Mouse (Mus musculus) neural tube, embryonic 15.5 days (tissue): ENCODE results near the gene Phospho1. TPM values are rescaled to one million over a fixed set of nuclear protein-coding genes. Genes with fewer than 3 reads are reported as not detected.

ENCODE experiments used
- ATAC-seq: fragments of 200-750 bp; cut with Nextera tagmentation; 2 replicates; pipeline ENCODE4 v1.8.0; 2017; ENCODE audit warnings: mild to moderate bottlenecking, moderate TSS enrichment, moderate library complexity; ENCODE audit not compliant: low FRiP score
- H3K27ac ChIP-seq: fragments of 300-500 bp; sonication (generic); replicated peaks from 2 replicates; pipeline ENCODE4 v1.5.1; 2015; ENCODE audit warnings: mild to moderate bottlenecking, inconsistent platforms
- H3K27me3 ChIP-seq: fragments of 300-500 bp; sonication (generic); replicated peaks from 2 replicates; pipeline ENCODE4 v1.6.1; 2015; ENCODE audit warnings: inconsistent platforms
- H3K36me3 ChIP-seq: fragments of 300-500 bp; sonication (generic); 2 replicates; pipeline ENCODE4 v1.6.1; 2015; ENCODE audit warnings: inconsistent platforms
- H3K4me1 ChIP-seq: fragments of 300-500 bp; sonication (generic); 2 replicates; pipeline ENCODE4 v1.6.1; 2015; ENCODE audit warnings: inconsistent platforms
- H3K4me2 ChIP-seq: fragments of 300-500 bp; sonication (generic); 2 replicates; pipeline ENCODE4 v1.6.1; 2015; ENCODE audit warnings: inconsistent platforms, mild to moderate bottlenecking, moderate library complexity
- H3K4me3 ChIP-seq: fragments of 300-500 bp; sonication (generic); replicated peaks from 2 replicates; pipeline ENCODE4 v1.5.1; 2015; ENCODE audit warnings: mild to moderate bottlenecking, inconsistent platforms
- H3K9ac ChIP-seq: fragments of 300-500 bp; sonication (generic); replicated peaks from 2 replicates; pipeline ENCODE4 v1.6.1; 2015; ENCODE audit warnings: mild to moderate bottlenecking, inconsistent platforms
- H3K9me3 ChIP-seq: fragments of 300-500 bp; sonication (generic); replicated peaks from 2 replicates; pipeline ENCODE4 v1.6.1; 2016; ENCODE audit warnings: inconsistent platforms
- WGBS: fragments of 180-500 bp; shearing (Covaris S2); methylation state at CpG from one replicate; pipeline ENCODE4 v1.1.7; 2015; ENCODE audit warnings: mixed read lengths; 5-methylcytosine and 5-hydroxymethylcytosine counted together
- polyA plus RNA-seq: library from polyadenylated mRNA; unstranded; fragments of >200 nt; fragmentation: Nextera tagmentation; extraction: Ambion mirVana; gene quantifications from 2 replicates; pipeline ENCODE4 v1.2.1, GENCODE M21; 2015

Phospho1 gene
- polyA plus RNA-seq, 1 experiment from 2014 or later: 0.64 TPM

DNA sequence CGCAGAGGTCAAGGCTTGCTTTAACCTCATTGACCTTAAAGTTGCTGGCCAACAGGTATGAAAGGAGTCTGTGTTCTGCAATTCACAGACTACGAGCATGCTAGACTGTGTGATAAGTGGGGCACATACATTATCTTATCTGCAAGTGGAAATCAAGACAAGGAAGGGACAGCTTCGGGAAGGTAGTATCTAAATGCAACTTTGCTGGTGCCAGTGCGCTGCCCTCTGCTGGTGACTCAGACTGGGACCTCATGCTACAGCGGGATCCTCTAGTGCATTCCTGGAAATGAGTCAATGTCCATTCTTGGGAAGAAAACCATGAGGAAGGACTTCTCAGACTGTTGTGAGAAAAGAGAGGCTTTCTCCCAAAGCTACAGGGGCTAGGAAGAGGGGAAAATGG is 29.4 kb downstream of the Phospho1 start:
- Histone ChIP-seq H3K4me3 (no peak overlapping the region), H3K4me1 (peaks cover 9% of the 10 kb centered on the region), H3K9ac (no peak overlapping the region), H3K36me3 (no peaks in the 10 kb centered on the region), H3K27me3 (peaks cover 11% of the 10 kb centered on the region; the same call in 1 of the 2 replicates), H3K4me2 (no peak overlapping the region), H3K9me3 (no peaks in the 10 kb centered on the region), H3K27ac (no peak overlapping the region)
- 61% methylated on average over 5 of the region's 5 CpGs for WGBS
- ATAC-seq: no peak

DNA sequence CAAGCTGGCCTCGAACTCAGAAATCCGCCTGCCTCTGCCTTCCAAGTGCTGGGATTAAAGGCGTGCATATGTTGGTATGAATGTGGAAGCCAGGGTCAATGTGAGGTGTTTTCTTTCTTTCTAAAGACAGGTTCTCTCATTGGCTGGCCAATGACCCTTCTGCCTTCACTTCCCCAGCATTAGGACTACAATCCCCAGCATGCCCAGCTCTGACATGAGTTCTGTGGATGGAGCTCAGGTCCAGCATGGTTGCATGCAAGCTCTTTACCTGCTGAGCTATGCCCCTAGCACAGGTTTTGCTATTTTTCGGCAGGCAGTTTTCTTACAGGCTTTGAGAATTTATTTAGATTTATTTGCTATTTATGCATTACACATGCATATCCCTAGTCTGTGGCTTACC is 33.0 kb downstream of the Phospho1 start:
- no peak overlapping the region for H3K9ac ChIP-seq
- peak overlapping the region; percentile 65 for H3K4me2 ChIP-seq
- peaks cover 17% of the 10 kb centered on the region for H3K4me1 ChIP-seq
- H3K9me3 ChIP-seq: no peaks in the 10 kb centered on the region
- peak overlapping the region; percentile 81; the same call in 1 of the 2 replicates for H3K4me3 ChIP-seq
- 84% methylated on average over 4 of the region's 4 CpGs for WGBS
- no peak for ATAC-seq
- H3K27ac ChIP-seq: peak overlapping the region; percentile 94
- H3K27me3 ChIP-seq: peaks cover 6% of the 10 kb centered on the region; the same call in 1 of the 2 replicates
- H3K36me3 ChIP-seq: no peaks in the 10 kb centered on the region

DNA sequence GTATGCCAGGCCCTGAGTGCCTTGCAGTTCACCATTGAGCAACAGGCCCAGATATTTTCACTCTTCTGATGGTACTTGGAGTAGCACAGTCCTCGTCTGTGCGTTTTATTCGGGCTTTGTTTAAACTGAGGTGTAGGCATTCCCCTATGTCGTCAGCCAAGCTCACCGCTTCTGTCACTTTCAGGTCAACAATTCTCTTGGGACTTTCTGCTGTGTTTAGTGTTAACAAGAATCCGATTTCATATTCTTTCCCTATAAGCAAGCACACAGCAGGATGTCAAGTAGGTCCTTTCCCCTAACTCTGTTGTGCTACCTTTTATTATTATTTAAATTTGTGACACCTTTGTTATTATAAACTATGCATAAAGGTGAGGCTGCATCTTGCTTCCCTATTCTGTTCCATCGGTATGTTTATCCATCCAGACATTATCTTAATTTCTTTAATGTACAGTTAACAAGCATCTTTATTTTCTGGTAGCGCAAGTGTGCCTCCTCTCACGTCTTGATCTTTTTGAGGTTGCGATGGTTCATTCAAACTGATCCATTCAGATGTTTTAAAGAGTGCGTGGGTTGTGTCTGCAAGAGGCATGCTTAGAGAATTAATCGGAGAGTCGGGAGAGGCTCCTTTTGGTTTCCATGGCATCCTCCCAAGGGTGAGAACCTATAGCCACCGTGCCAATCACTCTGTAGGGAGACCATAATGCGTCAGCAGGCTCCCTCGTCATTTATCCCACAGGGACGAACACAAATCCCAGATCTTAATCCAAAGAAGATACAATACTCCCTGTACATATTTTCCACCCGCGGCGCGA is 33.6 kb downstream of the Phospho1 start:
- no peaks in the 10 kb centered on the region for H3K27me3 ChIP-seq
- no peak; the same call in 1 of the 2 replicates for ATAC-seq
- peak overlapping the region; percentile 94 for H3K27ac ChIP-seq
- H3K4me1 ChIP-seq: peaks cover 17% of the 10 kb centered on the region
- H3K36me3 ChIP-seq: no peaks in the 10 kb centered on the region
- peak overlapping the region; percentile 57 for H3K9ac ChIP-seq
- WGBS: 12% methylated on average over 21 of the region's 21 CpGs
- H3K4me2 ChIP-seq: peak overlapping the region; percentile 65
- no peaks in the 10 kb centered on the region for H3K9me3 ChIP-seq
- peak overlapping the region; percentile 81 for H3K4me3 ChIP-seq

DNA sequence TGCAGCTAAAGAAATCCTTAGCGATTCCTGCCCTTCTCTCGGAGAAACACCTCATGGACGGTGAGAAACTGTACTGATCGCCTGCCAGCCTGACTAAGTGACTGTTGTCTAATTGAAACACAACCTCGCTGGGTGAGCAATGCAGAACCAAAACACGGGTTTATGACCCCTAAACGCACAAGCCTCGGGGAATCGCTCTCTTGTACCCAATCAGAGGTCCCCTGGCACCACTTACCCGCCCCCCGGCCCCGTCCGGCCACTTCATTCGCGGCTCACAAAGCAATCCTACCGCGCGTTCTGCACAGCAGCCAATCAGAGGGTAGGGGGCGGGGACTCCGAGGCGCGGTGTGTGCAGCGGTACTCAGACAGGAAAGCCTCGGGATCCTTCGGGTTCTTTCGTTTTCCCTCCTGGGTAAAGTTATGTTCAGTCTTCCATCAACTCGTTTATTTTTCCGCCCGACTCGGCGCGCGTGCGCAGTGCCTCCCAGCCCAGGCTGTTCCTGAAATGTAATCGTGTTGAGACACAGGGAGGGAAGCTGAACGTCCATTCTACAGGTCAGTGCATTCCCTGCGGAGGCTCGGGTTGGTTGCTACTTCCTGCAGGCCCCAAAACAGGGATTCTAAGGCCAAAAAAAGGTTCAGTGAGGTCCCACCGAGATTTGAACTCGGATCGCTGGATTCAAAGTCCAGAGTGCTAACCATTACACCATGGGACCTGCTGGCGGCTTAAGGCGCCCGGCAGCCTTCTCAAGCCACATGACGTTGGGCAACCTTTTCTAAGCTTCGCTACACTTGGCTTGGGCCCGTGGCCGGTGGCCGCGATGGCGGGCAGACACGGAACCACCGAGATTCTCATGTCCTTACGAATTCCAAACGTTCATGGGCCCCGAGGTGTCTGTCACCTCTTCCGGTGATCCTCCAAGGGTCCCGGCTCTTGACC is 34.5 kb downstream of the Phospho1 start:
- under 1% methylated on average over 58 of the region's 58 CpGs for WGBS
- peak overlapping the region; percentile 65 for H3K4me2 ChIP-seq
- peak overlapping the region; percentile 81 for H3K4me3 ChIP-seq
- H3K4me1 ChIP-seq: peaks cover 17% of the 10 kb centered on the region
- peak; percentile 98 for ATAC-seq
- H3K9ac ChIP-seq: peak overlapping the region; percentile 57
- H3K36me3 ChIP-seq: no peaks in the 10 kb centered on the region
- no peaks in the 10 kb centered on the region for H3K9me3 ChIP-seq
- H3K27ac ChIP-seq: peak overlapping the region; percentile 94
- no peaks in the 10 kb centered on the region for H3K27me3 ChIP-seq

DNA sequence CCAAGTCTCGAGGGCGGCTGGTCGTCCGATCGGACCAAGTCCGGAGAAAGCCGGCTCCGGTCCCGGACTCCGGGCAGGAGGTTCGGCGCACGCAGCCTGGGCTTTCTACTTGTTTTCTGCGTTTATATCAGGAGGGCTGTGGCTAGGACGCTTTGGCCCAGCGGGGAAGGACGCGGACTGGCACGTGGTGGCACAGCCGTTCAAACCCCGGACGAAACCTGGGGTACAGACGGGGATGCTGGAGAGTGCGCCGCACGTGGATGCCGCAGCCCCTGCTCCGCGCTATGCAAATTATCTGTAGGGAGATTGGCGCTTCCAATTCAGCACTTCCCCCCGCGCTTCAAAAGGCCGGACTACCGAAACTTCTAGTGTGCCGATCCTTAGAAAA is 35.2 kb downstream of the Phospho1 start:
- ATAC-seq: peak; percentile 75
- Histone ChIP-seq H3K9me3 (no peaks in the 10 kb centered on the region), H3K36me3 (no peaks in the 10 kb centered on the region), H3K27ac (peak overlapping the region; percentile 94), H3K4me2 (peak overlapping the region; percentile 65), H3K9ac (peak overlapping the region; percentile 57), H3K4me3 (peak overlapping the region; percentile 81), H3K4me1 (peaks cover 17% of the 10 kb centered on the region), H3K27me3 (no peaks in the 10 kb centered on the region)
- WGBS: under 1% methylated on average over 35 of the region's 35 CpGs

DNA sequence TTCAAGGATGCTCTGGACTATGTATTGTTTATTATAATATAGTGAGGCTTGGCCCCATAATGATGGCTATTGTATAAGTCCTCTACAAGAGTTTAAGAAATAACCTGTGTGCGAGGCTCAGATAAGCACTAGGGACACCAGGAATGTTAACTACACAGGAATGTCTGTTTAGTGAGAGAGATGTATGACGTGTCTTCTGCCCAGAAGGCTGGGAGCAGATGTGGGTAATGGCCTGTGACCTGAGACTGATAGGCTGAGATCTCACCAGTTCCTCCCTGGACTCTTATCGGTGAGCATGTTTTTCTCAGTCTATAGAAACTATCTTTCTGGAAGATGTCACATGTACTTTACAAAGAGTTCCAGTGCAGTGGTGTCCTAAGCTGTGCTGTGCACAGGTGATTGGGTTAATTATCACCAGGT is 35.8 kb downstream of the Phospho1 start:
- H3K4me1 ChIP-seq: peaks cover 17% of the 10 kb centered on the region
- H3K4me2 ChIP-seq: peak overlapping the region; percentile 65
- no peak for ATAC-seq
- peak overlapping the region; percentile 81 for H3K4me3 ChIP-seq
- no peaks in the 10 kb centered on the region for H3K27me3 ChIP-seq
- no peaks in the 10 kb centered on the region for H3K9me3 ChIP-seq
- peak overlapping the region; percentile 94; the same call in 1 of the 2 replicates for H3K27ac ChIP-seq
- H3K9ac ChIP-seq: peak overlapping the region; percentile 57
- 26% methylated on average over 3 of the region's 3 CpGs for WGBS
- H3K36me3 ChIP-seq: no peaks in the 10 kb centered on the region

DNA sequence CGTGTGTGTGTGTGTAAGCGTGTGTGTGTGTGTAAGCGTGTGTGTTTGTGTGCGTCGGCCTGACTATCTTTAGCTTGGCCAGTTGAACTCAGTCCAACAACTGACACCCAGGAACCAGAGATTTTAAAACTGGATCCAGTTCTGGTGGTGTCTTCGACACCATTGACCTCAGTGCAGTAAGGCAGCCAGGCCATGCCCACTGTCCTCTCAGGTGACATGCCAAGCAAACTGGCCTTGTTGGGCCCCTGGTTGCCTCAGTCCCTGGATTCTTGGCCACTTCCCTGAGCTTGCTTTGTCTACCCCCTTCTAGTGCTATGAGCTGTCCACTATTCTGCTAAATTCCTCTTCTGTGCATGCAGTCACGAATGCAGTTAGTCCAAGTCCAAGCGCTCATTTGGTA is 37.1 kb downstream of the Phospho1 start:
- Histone ChIP-seq H3K27ac (no peak overlapping the region), H3K4me1 (peaks cover 17% of the 10 kb centered on the region), H3K27me3 (no peaks in the 10 kb centered on the region), H3K9ac (no peak overlapping the region), H3K36me3 (no peaks in the 10 kb centered on the region), H3K4me2 (no peak overlapping the region), H3K9me3 (no peaks in the 10 kb centered on the region), H3K4me3 (no peak overlapping the region)
- no peak for ATAC-seq
- WGBS: 98% methylated on average over 8 of the region's 8 CpGs

DNA sequence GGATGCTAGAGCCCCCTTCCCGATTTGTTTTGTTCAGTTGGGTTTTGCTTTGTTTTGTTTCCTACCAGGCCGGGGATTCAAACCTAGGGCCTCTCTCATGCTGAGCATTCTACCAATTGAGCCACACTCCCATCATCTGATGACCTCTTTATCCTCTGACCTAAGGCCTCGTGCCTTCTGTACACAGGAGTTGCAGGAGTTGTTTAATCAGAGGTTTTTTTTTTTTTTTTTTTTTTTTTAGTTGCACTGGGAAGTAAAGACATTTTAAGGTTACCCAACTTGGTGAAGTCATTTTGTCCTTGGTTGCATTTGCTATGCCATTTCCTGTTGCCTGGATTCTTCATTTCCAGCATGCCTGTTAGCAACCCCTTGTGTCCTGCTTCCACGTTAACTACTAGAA is 45.1 kb downstream of the Phospho1 start:
- Histone ChIP-seq H3K9ac (no peak overlapping the region), H3K4me1 (no peaks in the 10 kb centered on the region), H3K27me3 (no peaks in the 10 kb centered on the region), H3K4me3 (no peak overlapping the region), H3K9me3 (no peaks in the 10 kb centered on the region), H3K27ac (no peak overlapping the region), H3K36me3 (no peaks in the 10 kb centered on the region), H3K4me2 (no peak overlapping the region)
- WGBS: 84% methylated on average over 4 of the region's 4 CpGs
- no peak for ATAC-seq

DNA sequence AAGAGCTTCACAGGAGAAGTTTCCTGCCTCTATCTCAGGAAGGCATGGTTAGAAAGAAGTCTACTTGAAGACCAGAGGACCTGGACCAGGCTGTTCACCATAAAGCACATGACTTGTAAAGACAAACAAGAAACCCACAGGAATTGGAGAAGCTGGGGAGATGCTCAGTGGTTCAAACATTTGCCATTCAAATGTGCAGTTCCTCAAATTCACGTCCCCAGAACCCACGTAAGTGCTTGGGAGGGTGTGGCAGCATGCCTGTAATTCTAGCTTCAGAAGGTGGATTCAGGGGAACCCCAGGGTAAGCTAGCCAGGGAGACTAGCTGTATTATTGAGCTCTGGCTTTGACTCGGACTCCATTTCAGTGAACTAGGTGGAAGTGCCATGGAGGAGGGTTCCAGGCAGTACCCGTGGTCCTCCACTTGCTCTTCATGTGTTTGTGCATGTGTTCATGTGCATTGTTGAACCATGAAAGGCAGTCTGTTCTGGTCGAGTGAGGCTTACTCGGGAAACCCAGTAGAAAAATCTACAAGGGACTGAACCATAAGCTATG is 45.7 kb downstream of the Phospho1 start:
- no peak for ATAC-seq
- 77% methylated on average over 6 of the region's 6 CpGs for whole genome bisulfite sequencing

DNA sequence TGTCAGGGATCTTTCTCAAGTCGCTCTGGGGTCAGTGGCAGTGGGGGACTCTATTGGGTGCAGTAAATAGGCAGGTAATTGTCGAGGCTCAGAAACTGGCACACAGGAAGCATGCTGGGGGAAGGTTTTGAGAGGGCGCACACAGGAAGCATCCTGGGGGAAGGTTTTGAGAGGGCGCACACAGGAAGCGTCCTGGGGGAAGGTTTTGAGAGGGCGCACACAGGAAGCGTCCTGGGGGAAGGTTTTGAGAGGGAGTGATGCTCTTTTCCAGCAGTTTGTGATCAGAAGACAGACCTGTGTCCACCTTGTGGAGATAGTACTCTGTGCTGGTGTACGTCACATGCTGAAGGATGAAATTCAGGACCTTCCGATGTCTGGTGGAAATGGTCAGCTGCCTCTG is 51.5 kb downstream of the Phospho1 start:
- H3K4me2 ChIP-seq: peak overlapping the region; percentile 48
- H3K27ac ChIP-seq: 0 out of 2 replicates have a peak overlapping the region, but pooled peaks have one; percentile 30
- H3K4me3 ChIP-seq: peak overlapping the region; percentile 24
- WGBS: 42% methylated on average over 9 of the region's 9 CpGs
- H3K9me3 ChIP-seq: no peaks in the 10 kb centered on the region
- no peak overlapping the region for H3K9ac ChIP-seq
- H3K4me1 ChIP-seq: no peaks in the 10 kb centered on the region
- H3K36me3 ChIP-seq: no peaks in the 10 kb centered on the region
- H3K27me3 ChIP-seq: no peaks in the 10 kb centered on the region
- ATAC-seq: no peak

More for the DNA sequence above, 45.7 kb downstream of the Phospho1 start:
- H3K4me2 ChIP-seq: no peak overlapping the region
- H3K36me3 ChIP-seq: no peaks in the 10 kb centered on the region
- H3K9me3 ChIP-seq: no peaks in the 10 kb centered on the region
- no peak overlapping the region for H3K9ac ChIP-seq
- no peaks in the 10 kb centered on the region for H3K27me3 ChIP-seq
- no peak overlapping the region for H3K4me3 ChIP-seq
- H3K4me1 ChIP-seq: no peaks in the 10 kb centered on the region
- no peak overlapping the region for H3K27ac ChIP-seq

DNA sequence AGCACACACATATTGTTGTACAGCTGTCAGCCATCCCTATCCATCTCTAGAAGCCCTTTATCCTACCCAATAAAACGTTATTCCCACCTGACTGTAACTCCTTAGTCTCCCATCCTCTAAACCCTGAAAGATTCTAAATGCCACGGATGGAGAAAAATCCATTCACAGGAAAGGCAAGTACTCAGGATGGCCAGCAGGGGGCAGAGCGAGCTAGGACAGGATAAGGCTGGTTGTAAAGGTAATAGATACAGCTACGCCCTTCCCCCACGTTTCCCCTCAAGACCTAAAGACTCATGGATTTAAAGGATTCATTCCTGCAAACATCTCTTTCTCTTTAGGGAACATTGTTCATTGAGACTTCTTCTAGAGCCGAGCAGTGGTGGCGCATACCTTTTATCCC is 52.0 kb downstream of the Phospho1 start:
- H3K36me3 ChIP-seq: no peaks in the 10 kb centered on the region
- H3K27me3 ChIP-seq: no peaks in the 10 kb centered on the region
- H3K27ac ChIP-seq: 0 out of 2 replicates have a peak overlapping the region, but pooled peaks have one; percentile 30
- H3K4me3 ChIP-seq: peak overlapping the region; percentile 24
- 17% methylated on average over 7 of the region's 7 CpGs for WGBS
- H3K4me1 ChIP-seq: no peaks in the 10 kb centered on the region
- no peaks in the 10 kb centered on the region for H3K9me3 ChIP-seq
- no peak for ATAC-seq
- no peak overlapping the region for H3K9ac ChIP-seq
- peak overlapping the region; percentile 48 for H3K4me2 ChIP-seq
